Mouse (Mus musculus) kidney, postnatal 14 days (tissue): ENCODE data around the gene Pianp.

Experiments
- DNase-seq: peaks from one replicate; pipeline ENCODE4 v3.0.0; 2022; ENCODE audit warnings: mixed read lengths

The Pianp gene

GRCm38 (mm10) chr6:124996551-124997501 lies at the start of gene Pianp:
Pianp (plus strand) TSS chr6:124996694.
- DNase-seq, result peak; percentile 79

- DNase-seq, result no peak
Observed at GRCm38 (mm10) chr6:124953991-124954715, 42.3 kb upstream of the Pianp start.

- no peak for DNase-seq
Observed at GRCm38 (mm10) chr6:124955212-124955611, 41.3 kb upstream of the Pianp start.

GRCm38 (mm10) chr6:124958127-124958526 lies 38.4 kb upstream of the Pianp start:
- DNase-seq, result no peak

GRCm38 (mm10) chr6:124959960-124960359 lies 36.5 kb upstream of the Pianp start:
- no peak for DNase-seq

GRCm38 (mm10) chr6:124961021-124961420 lies 35.5 kb upstream of the Pianp start:
- no peak for DNase-seq

GRCm38 (mm10) chr6:124964638-124965037 lies 31.9 kb upstream of the Pianp start:
- no peak for DNase-seq

- DNase-seq, result peak; percentile 96
Observed at GRCm38 (mm10) chr6:124965088-124965719, 31.3 kb upstream of the Pianp start, which contains the start of gene Cops7a. Cops7a (minus strand) TSS chr6:124965538.

- DNase-seq, result no peak
Observed at GRCm38 (mm10) chr6:124965747-124966146, 30.7 kb upstream of the Pianp start.

GRCm38 (mm10) chr6:124966466-124967118 lies 29.9 kb upstream of the Pianp start:
- DNase-seq, result peak; percentile 10

GRCm38 (mm10) chr6:124967766-124968165 lies 28.7 kb upstream of the Pianp start:
- peak; percentile 46 for DNase-seq

GRCm38 (mm10) chr6:124992241-124992640 lies 4.3 kb upstream of the Pianp start:
- no peak for DNase-seq

GRCm38 (mm10) chr6:124993365-124993764 lies 3.1 kb upstream of the Pianp start:
- DNase-seq, result no peak

GRCm38 (mm10) chr6:124993876-124994275 lies 2.6 kb upstream of the Pianp start:
- no peak for DNase-seq

- DNase-seq, result no peak
Observed at GRCm38 (mm10) chr6:124995246-124995645, 1.2 kb upstream of the Pianp start.

GRCm38 (mm10) chr6:124995831-124996403 lies 577 bp upstream of the Pianp start:
- DNase-seq, result no peak

GRCm38 (mm10) chr6:124998066-124998465 lies 1.6 kb downstream of the Pianp start:
- DNase-seq, result no peak

GRCm38 (mm10) chr6:124999091-124999490 lies 2.6 kb downstream of the Pianp start:
- no peak for DNase-seq

- DNase-seq, result no peak
Observed at GRCm38 (mm10) chr6:124999546-124999945, 3.1 kb downstream of the Pianp start.

- DNase-seq, result no peak
Observed at GRCm38 (mm10) chr6:125003706-125004105, 7.2 kb downstream of the Pianp start.

- DNase-seq, result no peak
Observed at GRCm38 (mm10) chr6:125005086-125005485, 8.6 kb downstream of the Pianp start.

GRCm38 (mm10) chr6:125008060-125008459 lies 11.6 kb downstream of the Pianp start:
- no peak for DNase-seq
